Mouse (Mus musculus) left cerebral cortex, adult 2 months (tissue): ENCODE results near the gene Rgs14. TPM values are rescaled to one million over a fixed set of nuclear protein-coding genes. Genes with fewer than 3 reads are reported as not detected.

Experiments used
- DNase-seq, 2 experiments: peaks; one replicate each; pipeline ENCODE4 v3.0.0; 2021 to 2022; ENCODE audit warnings: low spot score in 2 of 2, mixed read lengths in 1 of 2; ENCODE audit errors: extremely low spot score in 1 of 2
- H3K27ac ChIP-seq: fragments of 200-600 bp; 2 replicates; pipeline ENCODE4 v1.8.1; 2022
- H3K4me3 ChIP-seq: fragments of 200-600 bp; 2 replicates; pipeline ENCODE4 v1.8.1; 2022
- CTCF ChIP-seq: fragments of 200-600 bp; IDR thresholded peaks from 2 replicates; pipeline ENCODE4 v1.8.1; 2022; ENCODE audit warnings: antibody characterized with exemption, mild to moderate bottlenecking, moderate library complexity
- intact Hi-C: fragments of 180-260 bp; cut with DNase I; formaldehyde crosslinking; loops from one replicate; pipeline ENCODE4 v1.15.1; 2025
- total RNA-seq, 2 experiments: library from RNA; stranded (reverse); gene quantifications; 2 replicates each; pipeline ENCODE4 v1.2.3; 2021

Gene Rgs14
- total RNA-seq, 2 experiments from 2014 or later, result 52.4 to 58.2 TPM

DNA sequence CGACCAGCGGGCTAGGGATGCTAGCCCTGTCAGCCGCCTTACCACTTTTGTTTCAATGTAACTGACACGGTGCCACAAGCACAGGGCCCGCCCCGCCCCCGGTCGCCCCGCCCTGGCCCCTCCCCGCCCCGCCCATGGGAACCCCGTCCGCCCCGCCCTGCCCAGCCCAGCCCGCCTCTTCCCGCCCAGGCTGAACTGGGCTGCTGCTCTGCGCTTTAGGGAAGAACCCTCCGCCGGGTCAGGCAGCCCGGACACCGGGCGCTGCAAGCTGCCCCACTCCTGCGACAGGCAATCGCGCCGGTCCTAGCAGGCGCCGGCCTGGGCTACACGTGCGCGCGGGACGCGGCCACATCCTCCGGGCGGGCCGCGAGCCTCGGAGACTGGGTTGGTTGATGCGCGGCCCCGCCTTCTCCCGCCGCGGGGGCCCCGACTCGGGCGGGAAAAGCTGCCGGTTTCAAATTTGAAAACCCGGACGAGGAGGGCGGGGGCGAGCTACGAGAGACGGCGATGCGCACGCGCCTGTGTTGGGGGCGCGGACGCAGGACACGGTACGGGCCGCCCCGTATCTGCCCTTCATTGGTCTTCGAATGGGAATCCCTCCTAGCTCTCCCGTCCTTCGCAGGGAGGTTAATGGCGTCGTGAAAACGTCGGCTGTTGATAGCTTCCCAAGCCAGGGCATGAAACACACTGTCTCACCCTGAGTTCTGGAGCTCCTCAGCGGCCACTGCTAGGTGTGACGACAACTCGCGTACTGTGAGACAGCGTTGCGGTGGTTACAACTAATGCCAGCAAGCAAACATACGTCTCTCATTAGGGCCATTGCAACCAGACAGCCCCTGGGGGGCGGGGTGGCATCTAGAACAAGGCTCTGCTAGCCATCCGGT, 39.6 kb upstream of the Rgs14 start, which contains the start of gene Mxd3:
Mxd3 (minus strand) TSS at position 141 of the 884 bp plus-strand sequence.
- no peak; the same call in 1 of the 2 replicates for TF ChIP-seq CTCF
- Histone ChIP-seq H3K27ac (no peak within 1 kb of the TSS), H3K4me3 (peak within 1 kb of the TSS; percentile 60)
- intact Hi-C loops, result loop anchor here (2.0 to 5.0 kb wide), 4 partner anchors 33 to 187 kb away; partner anchors contain the start of gene Lman2
- peak; percentile 78 for DNase-seq

- Histone ChIP-seq H3K4me3 (peak overlapping the region; percentile 60), H3K27ac (no peak overlapping the region)
- intact Hi-C loops, result no loop called here
- DNase-seq, result no peak
- peak; percentile 8; the same call in 1 of the 2 replicates for TF ChIP-seq CTCF
Measured at GRCm38 (mm10) chr13:55330567-55331400, 38.7 kb upstream of the Rgs14 start.

DNA sequence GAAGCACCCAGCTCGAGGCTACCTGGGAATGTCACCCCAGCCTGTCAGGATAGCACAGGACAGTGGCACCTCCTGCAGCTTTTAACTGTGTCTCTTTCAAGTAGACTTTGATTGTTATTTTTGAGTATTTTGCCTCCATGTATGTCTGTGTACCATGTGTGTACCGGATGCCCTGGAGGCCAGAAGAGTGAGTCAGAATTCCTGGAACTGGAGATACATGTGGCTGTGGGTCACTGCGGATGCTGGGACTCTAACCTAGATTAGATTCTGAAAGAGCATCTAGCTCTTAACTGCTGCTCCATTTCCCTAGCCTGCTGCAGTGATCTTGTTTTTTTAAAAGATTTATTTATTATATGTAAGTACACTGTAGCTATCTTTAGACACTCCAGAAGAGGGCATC, 37.2 kb upstream of the Rgs14 start:
- Histone ChIP-seq H3K4me3 (no peak overlapping the region), H3K27ac (no peak overlapping the region)
- no peak for DNase-seq
- intact Hi-C loops, result no loop called here
- no peak for TF ChIP-seq CTCF

- Histone ChIP-seq H3K4me3 (no peak overlapping the region), H3K27ac (no peak overlapping the region)
- no peak for TF ChIP-seq CTCF
- intact Hi-C loops, result no loop called here
- DNase-seq, result no peak
Measured at GRCm38 (mm10) chr13:55335701-55336100, 33.8 kb upstream of the Rgs14 start.

DNA sequence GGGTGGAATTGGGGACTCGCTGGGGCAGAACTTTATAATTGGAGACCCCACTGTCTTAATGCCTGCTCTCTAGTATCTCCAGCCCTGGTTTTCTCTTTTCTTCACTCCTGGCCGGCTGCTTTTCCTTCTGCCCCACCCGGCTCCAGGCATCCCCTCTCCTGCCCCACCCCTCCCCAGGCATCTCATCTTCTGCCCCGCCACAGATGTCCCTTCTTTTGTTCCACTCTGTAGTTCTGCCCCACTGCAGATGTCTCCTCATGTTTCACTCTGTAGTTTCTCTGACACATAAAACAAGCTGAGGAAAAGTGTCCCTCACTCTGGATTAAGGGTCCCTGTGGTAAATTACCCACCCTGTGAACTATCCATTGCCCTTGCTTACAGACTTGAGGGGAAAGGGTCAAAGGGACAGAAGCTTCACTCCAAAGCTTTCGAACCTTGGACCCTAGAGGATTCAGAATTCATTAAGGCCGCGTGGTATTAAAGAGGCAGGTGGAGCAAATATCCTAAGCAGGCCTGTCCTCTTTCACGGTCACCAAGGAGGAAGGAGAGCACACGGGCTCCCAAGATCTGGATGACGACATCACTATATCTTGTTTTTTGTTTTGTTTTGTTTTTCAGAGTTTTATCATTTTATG, 32.1 kb upstream of the Rgs14 start:
- no peak overlapping the region for H3K27ac ChIP-seq
- intact Hi-C loops, result no loop called here
- no peak overlapping the region for H3K4me3 ChIP-seq
- DNase-seq, result no peak
- TF ChIP-seq CTCF, result no peak

DNA sequence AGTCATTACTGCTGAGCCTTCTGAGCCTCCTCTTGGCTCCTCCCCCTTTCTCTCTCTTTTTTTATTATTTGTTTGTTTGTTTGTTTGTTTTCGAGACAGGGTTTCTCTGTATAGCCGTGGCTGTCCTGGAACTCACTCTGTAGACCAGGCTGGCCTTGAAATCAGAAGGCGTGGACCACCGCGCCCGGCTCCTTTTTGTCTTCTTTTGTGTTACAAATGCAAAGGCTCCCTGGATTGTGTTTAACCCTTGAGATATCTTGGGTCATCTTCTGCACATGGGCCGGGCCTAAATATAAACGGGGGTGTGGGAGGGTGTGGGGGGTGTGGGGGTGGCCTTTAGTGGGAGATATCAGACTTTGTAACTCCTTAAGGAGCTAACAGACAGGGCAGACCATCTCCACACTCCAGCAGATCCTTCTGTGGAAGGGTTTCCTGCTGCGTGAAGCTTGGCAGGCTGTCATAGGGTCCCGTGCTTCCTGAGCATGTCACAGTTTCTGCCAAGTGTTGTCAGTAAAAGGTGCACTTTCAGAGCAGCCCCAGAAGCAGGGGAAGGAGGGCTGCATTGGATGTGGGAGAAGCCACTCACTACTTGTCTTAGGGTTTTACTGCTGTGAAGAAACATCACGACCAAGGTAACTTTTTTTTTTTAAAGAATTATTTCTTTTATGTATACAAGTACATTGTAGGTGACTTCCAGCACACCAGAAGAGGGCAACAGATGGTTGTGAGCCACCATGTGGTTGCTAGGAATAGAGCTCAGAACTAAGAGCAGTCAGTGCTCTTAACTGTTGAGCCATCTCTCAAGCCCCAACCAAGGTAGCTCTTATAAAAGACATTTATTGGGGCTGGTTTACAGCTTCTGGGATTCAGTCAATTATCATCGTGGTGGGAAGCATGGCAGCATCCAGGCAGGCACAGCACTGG, 31.1 kb upstream of the Rgs14 start:
- no peak overlapping the region for H3K27ac ChIP-seq
- DNase-seq, result no peak
- intact Hi-C loops, result no loop called here
- TF ChIP-seq CTCF, result peak; percentile 2; the same call in 1 of the 2 replicates
- no peak overlapping the region for H3K4me3 ChIP-seq

- Histone ChIP-seq H3K4me3 (no peak overlapping the region), H3K27ac (no peak overlapping the region)
- intact Hi-C loops, result no loop called here
- DNase-seq, result no peak
- TF ChIP-seq CTCF, result no peak
Measured at GRCm38 (mm10) chr13:55339259-55339658, 30.3 kb upstream of the Rgs14 start.

GRCm38 (mm10) chr13:55342469-55342868, 27.1 kb upstream of the Rgs14 start:
- no peak for DNase-seq
- H3K27ac ChIP-seq, result no peak overlapping the region
- no peak overlapping the region for H3K4me3 ChIP-seq
- intact Hi-C loops, result no loop called here
- no peak for TF ChIP-seq CTCF

DNA sequence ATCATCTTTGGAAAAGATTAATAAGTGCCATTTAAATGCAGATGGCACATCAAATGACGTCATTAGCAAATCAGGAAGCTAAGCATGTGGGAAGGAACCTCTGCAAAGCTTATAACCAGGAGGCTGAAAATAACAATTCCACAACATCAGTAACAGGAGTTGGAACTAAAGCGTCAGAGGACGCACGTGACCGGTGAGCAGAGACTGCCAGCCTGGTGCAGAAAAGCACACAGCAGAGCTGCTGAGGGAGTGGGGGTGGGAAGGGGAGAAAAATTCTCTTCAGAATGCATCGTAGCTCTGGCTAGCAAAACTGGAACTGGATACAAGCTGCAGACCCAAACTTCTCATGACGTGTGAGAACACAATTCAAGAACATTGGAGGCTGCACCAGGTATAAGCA, 25.2 kb upstream of the Rgs14 start:
- H3K4me3 ChIP-seq, result no peak overlapping the region
- H3K27ac ChIP-seq, result peak overlapping the region; percentile 18; the same call in 1 of the 2 replicates
- no peak for TF ChIP-seq CTCF
- peak in 1 of 2 experiments; percentile 55 for DNase-seq
- intact Hi-C loops, result no loop called here

- no peak overlapping the region for H3K27ac ChIP-seq
- no peak overlapping the region for H3K4me3 ChIP-seq
- intact Hi-C loops, result no loop called here
- TF ChIP-seq CTCF, result no peak
- no peak for DNase-seq
Measured at GRCm38 (mm10) chr13:55346745-55347144, 22.8 kb upstream of the Rgs14 start.

DNA sequence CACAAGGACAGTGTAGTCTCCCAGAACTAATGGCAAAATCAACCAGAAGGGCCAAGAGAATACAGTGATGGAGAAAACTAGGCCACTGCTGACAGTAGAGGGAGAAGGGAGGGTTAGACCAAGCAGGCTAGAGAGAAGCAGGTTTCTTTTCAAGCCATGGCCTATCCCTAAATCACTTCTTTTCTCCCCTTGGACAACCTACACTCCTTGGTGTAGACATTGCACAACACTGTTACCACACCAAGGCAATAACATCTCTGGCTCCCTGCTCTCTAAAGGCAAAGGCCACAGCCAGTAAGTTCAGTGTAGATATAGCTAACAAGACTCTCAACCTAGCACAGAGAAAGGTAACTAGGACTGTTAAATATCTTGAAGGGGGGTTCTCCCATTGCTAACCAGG, 8.4 kb upstream of the Rgs14 start:
- Histone ChIP-seq H3K4me3 (peak overlapping the region; percentile 96), H3K27ac (no peak overlapping the region)
- intact Hi-C loops, result no loop called here
- DNase-seq, result no peak
- no peak for TF ChIP-seq CTCF
